Mouse (Mus musculus) ovary, adult 10 weeks (tissue): ENCODE measurements around the gene Camk1g. TPM values are rescaled to one million over a fixed set of nuclear protein-coding genes. Genes with fewer than 3 reads are reported as not detected.

Experiments used
- polyA plus RNA-seq: library from polyadenylated mRNA; stranded (reverse); fragments of 350-450 nt; fragmentation: Illumina TruSeq; extraction: RNeasy Lipid Tissue Mini Kit (QIAGEN cat#74804); gene quantifications from one replicate; pipeline ENCODE4 v1.2.3, GENCODE M21; 2014

Gene Camk1g
- 0.31 TPM for polyA plus RNA-seq

DNA sequence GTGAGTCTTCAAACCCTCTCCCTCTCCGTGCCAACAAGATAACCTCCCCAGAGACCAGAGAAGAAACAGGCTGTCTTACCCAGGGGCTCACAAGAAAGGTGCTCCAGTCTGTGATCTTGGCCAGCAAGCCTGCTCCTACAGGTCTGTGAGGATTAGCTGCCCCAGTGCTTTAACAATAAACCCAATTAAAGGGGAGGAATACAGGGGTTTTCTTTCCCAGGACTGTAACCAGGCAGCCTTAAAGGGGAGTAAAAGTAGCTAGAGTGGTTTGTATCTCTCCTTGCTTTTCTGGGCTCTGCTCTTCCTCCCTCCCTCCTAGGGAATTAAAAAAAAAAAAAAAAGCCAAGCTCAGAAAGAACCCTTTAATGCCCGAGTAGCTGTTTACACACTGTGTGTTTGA lies at the start of gene Camk1g:
Gene Camk1g (minus strand): TSS at position 203 of the 400 bp plus-strand sequence.

Other genes starting within 250 kb of the Camk1g start
- 31.1 TPM for gene Diexf, start 240.0 kb downstream of the Camk1g start, polyA plus RNA-seq
- gene Irf6, start 217.2 kb downstream of the Camk1g start, polyA plus RNA-seq, result 22.8 TPM
- 11.9 TPM for gene A130010J15Rik, start 202.3 kb downstream of the Camk1g start, polyA plus RNA-seq
- gene Traf3ip3, start 168.6 kb downstream of the Camk1g start, polyA plus RNA-seq, result 0.26 TPM
- gene Lamb3, start 162.6 kb downstream of the Camk1g start, polyA plus RNA-seq, result not detected
- 9.9 TPM for gene Hsd11b1, start 106.2 kb downstream of the Camk1g start, polyA plus RNA-seq
- gene G0s2, start 97.1 kb downstream of the Camk1g start, polyA plus RNA-seq, result not detected